Mouse (Mus musculus) cerebellum, adult (tissue): Measurements from ENCODE around the gene Hoxc9.

Source experiments
- ATAC-seq: cut with Nextera tagmentation; 2 replicates; pipeline ENCODE4 v1.9.2; 2017; ENCODE audit warnings: mild to moderate bottlenecking, moderate library complexity, mixed read lengths; ENCODE audit not compliant: insufficient number of reproducible peaks, low FRiP score, low TSS enrichment

Hoxc9 gene

DNA sequence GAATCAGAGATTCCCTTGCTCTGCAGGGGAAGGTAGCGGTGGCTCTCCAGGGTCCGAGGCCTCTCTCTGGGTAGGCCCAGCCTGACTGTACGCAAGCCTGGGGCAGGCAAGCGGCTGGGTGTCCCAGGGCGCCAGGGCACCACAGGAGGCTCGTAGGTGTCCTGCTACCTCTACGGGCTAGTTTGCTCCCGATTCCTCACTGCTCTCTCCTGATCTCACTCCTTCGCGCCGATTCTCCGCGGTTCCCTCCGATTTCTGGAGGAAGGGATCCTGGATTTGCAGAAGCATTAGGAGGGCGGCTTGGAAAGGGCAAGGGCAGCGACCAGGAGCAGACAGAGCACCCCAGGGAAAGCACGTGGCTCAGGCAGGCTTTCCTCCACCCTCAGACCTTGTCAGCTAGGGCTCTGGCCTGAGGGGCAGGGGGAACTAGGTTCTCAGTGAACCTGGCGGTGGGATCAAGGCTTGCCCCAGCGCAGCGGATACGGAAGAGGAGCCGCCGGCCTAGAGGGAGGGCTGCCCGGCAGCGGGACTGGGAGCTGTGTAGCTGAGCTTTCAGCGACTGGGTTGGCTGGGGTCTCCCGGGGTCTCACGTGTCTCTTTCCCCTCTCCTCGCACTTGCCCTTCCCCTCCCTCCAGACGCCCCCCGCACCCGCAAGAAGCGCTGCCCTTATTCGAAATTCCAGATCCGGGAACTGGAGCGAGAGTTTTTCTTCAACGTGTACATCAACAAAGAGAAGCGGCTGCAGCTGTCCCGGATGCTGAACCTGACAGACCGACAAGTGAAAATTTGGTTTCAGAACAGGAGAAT is 20.2 kb upstream of the Hoxc9 start:
- no peak for ATAC-seq

DNA sequence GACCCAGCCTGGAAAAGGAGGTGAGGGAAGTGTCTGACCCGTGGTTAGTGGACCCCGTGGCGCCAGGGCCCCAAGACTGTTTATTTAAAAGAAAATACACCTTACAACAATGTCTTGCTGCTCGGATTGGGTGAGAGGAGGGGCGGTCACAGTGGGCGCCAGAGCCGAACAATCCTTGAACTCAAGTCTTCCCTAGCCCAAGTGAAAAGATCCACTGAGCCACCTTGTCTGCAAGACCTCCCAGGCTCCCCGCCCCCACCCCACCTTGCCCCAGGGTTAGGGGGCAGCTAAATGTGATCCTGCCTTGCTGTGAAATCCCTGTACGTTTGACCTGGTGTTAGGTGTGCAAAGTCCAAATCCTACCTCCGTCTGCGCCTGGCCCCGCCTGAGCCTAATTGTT is 19.3 kb upstream of the Hoxc9 start:
- no peak for ATAC-seq

GRCm38 (mm10) chr15:102959663-102960191 is 16.5 kb upstream of the Hoxc9 start:
- ATAC-seq, result no peak

GRCm38 (mm10) chr15:102961728-102962127 is 14.5 kb upstream of the Hoxc9 start:
- no peak for ATAC-seq

DNA sequence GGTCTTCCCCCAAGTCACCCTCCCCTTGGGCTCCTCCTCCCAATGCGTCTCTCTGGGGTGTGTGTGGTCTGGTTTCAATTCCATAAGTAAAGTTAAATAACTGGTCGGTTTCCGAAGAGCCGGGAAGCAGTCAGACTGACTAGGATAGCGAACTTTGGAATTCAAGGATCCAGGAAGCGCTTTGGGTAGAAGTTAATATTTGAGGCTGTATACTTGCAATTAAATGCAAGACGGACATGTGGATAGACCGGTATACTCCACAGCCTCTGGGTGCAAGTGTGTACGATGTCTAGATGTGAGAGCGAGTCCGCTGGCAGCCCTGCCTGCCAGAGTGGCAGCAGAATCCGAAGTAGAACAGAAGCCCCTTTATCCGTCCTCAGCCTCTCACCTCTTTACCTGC is 13.7 kb upstream of the Hoxc9 start:
- no peak for ATAC-seq

DNA sequence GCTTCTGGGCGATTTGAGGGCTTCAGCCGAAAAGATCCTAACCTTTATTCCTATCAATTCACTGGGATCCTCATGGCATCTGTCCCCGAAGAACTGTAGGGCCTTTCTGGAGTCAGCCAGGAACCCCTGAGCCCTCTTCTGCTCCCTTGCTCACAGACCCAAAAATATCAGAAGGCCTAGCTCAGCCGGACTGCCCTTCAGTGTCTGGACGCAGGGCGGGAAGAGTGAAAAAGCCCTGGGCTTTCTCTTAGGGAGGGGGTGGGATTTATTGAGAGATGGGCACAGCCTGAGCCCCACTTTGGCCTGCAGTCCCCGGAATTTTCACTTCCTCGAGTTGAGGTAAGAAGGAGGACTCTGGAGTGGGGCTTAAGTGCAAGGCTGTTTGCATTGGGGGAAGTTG is 13.0 kb upstream of the Hoxc9 start:
- no peak for ATAC-seq

GRCm38 (mm10) chr15:102963671-102964640 is 12.3 kb upstream of the Hoxc9 start:
- no peak for ATAC-seq

DNA sequence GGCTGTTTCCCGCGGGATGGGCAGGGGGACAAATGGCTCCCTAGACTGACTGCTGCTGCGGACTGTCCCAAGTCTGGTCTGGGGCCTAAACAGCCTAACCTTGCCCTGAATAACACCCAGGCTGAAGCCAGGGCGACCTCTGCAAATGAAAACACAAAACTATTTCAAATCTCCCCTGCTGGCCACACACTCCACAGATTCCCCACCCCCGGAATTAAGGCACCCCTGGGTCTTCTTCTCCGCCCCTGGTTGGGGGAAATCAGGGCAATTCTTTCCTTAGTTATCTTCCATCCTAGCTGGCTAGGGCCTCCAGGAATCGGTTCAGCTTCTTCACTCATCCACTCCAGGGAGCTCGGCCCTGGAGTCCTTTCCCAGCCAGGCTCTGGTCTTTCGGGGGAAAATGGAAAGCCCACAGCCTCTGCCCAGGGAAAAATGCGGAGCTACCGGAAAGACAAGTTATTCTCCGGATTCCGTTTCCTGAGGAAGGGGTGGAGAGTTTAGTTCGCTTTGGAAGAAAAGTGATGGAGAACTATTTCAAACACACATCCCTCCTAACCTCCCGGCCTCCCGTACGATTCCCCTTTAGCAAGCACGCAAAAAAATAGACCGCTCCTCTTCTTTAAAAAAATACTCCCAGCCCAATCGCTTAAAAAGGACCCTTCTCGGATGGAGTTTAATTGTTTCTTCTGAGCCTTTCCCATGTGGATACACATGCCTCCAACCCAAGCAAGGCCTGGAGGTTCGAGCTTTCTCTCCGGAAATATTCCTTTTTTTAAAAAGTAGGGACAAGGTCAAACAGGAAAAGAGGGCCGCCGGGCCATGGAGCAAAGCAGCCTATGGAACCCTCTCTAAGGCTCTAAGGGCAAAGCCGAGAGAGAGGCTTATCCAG is 11.0 kb upstream of the Hoxc9 start:
- no peak for ATAC-seq

DNA sequence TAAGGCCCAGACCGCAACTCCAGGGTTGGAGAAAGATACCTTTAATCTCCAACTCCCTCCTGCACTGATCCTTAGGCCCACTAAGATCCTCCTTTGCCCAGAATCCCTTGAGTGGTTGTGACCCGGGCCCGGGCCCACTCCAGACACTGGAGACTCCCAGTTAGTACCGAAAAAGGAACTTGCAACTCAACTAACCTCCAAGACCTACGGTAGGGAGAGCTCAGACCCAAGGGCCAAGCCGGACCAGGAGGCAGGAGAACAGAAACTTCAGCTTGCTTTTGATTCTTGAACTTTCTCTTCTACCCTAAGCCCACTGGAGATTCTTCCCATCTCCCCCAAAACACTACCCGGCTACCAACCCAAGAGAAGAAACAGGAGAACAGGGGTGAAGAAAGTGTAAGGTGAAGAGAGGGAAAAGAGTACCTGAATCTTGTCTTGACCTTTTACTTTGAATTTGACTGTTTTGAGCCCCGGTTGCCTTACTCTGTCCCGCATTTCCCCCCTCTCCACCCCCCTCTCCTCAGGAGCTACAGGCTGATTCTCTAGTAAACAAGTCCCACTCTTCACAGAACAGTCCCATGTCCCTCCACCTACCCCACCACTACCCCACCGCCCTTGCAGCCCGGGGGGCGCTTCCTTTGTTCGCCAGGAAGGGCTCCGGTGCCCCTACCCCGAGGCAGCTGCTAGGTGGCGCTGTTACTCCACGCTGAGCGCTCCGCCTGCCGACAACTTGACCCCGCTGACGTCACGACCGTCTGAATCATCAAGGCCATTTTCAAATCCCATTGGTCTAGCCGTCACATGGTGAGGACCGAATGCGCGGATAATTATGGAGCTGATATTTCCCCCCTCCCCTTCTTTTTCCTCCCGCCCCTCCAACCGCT is 10.1 kb upstream of the Hoxc9 start:
- no peak for ATAC-seq

DNA sequence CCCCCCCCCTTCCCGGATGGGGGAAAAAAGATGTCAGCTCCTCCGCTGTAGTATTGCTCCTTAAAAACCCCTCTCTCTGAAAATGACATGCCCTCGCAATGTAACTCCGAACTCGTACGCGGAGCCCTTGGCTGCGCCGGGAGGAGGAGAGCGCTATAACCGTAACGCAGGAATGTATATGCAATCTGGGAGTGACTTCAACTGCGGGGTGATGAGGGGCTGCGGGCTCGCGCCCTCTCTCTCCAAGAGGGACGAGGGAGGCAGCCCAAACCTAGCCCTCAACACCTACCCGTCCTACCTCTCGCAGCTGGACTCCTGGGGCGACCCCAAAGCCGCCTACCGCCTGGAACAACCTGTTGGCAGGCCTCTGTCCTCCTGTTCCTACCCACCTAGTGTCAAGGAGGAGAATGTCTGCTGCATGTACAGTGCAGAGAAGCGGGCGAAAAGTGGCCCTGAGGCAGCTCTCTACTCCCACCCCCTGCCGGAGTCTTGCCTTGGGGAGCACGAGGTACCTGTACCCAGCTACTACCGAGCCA is 9.4 kb upstream of the Hoxc9 start, which contains the start of gene Hoxc10:
Hoxc10 (plus strand) TSS at position 21 of the 536 bp plus-strand sequence.
- ATAC-seq, result no peak

DNA sequence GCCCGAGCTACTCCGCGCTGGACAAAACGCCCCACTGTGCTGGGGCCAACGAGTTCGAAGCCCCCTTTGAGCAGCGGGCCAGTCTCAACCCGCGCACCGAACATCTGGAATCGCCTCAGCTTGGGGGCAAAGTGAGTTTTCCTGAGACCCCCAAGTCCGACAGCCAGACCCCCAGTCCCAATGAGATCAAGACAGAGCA is 9.0 kb upstream of the Hoxc9 start, which contains the start of gene Hoxc5:
Hoxc5 (plus strand) TSS at position 132 of the 199 bp plus-strand sequence.
- ATAC-seq, result no peak

GRCm38 (mm10) chr15:102967511-102968397 is 8.5 kb upstream of the Hoxc9 start:
- ATAC-seq, result no peak

DNA sequence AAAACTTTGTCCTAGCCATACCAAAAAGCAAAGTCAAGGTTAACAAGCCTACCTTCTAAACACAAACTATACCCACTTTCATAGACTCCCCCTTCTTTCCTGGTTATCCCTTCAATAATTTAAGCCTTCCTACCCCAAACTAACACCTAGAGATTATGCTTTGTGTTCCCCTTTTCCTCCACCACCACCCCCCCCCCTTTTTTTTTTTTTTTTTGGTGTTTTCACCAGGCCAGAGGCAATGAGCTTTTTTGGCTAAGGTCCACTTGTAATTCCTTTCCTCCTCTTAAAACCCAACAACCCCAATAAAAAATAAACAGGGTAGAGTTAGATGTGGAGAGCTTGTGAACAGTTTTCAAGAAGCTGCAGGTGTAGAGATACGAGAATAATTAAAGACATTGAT is 6.9 kb upstream of the Hoxc9 start:
- no peak for ATAC-seq

DNA sequence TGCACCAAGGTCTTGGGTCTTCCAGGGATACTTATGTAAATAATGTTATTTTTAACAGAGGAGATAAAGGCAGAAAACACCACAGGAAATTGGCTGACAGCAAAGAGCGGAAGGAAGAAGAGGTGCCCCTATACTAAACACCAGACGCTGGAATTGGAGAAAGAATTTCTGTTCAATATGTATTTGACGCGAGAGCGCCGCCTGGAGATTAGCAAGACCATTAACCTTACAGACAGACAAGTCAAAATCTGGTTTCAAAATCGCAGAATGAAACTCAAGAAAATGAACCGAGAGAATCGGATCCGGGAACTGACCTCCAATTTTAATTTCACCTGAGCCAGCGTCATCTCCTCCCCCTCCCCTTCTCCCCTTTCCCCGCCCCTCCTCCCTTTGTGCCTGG is 5.5 kb upstream of the Hoxc9 start:
- ATAC-seq, result no peak

GRCm38 (mm10) chr15:102972254-102972653 is 4.0 kb upstream of the Hoxc9 start:
- ATAC-seq, result no peak

GRCm38 (mm10) chr15:102972753-102973152 is 3.5 kb upstream of the Hoxc9 start:
- no peak for ATAC-seq

DNA sequence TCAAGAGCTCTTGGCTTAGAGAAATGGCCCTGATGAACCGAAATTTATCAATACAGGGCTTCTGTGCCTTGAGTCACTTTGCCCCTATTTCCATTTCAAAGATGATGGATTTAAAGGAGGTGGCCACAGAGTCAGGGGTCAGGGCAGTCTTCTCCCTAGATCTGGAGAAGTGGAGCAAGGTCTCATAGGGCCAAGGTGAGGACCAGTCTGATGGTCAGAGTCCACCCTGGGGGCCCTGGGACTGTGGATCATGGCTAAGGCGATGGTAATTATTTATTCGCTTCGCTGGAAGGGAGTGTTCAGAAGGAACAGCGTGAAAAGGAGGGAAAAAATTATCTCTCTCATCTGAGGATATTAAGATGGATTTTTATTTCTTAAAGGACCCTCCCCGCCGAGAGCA is 1.2 kb upstream of the Hoxc9 start:
- ATAC-seq, result no peak

GRCm38 (mm10) chr15:102975688-102976111 is 539 bp upstream of the Hoxc9 start:
- no peak for ATAC-seq
